Mouse (Mus musculus) erythroblast, embryonic 14.5 days (primary cell): Measurements from ENCODE around the gene Ppt2.

Source experiments
- GATA1 ChIP-seq: IDR thresholded peaks from 2 replicates; pipeline ENCODE4 v1.6.1; 2012; ENCODE audit warnings: low read length, inconsistent platforms, mixed read lengths
- TAL1 ChIP-seq: IDR thresholded peaks from 3 replicates; pipeline ENCODE4 v1.6.1; 2012; ENCODE audit warnings: low read length, inconsistent platforms, mixed read lengths

GRCm38 (mm10) chr17:34644608-34645007 lies 16.3 kb upstream of the Ppt2 start, which contains the start of gene Fkbpl:
- TF ChIP-seq TAL1 (no peak), GATA1 (no peak)
